Mouse (Mus musculus) lung, embryonic 15.5 days (tissue): ENCODE results near the gene Plppr3. TPM values are rescaled to one million over a fixed set of nuclear protein-coding genes. Genes with fewer than 3 reads are reported as not detected.

Experiments
- ATAC-seq: fragments of 200-750 bp; cut with Nextera tagmentation; 2 replicates; pipeline ENCODE4 v1.8.0; 2017; ENCODE audit warnings: moderate number of reproducible peaks, borderline replicate concordance; ENCODE audit not compliant: low FRiP score, low TSS enrichment; ENCODE audit errors: extremely low read depth
- H3K27ac ChIP-seq: fragments of 300-500 bp; sonication (generic); 2 replicates; pipeline ENCODE4 v1.5.1; 2015; ENCODE audit warnings: moderate library complexity, mild to moderate bottlenecking, inconsistent platforms
- H3K27me3 ChIP-seq: fragments of 300-500 bp; sonication (generic); 2 replicates; pipeline ENCODE4 v1.6.1; 2015; ENCODE audit warnings: inconsistent platforms
- H3K36me3 ChIP-seq: fragments of 300-500 bp; sonication (generic); 2 replicates; pipeline ENCODE4 v1.6.1; 2015; ENCODE audit warnings: inconsistent platforms
- H3K4me1 ChIP-seq: fragments of 300-500 bp; sonication (generic); 2 replicates; pipeline ENCODE4 v1.6.1; 2015; ENCODE audit warnings: inconsistent platforms
- H3K4me2 ChIP-seq: fragments of 300-500 bp; sonication (generic); 2 replicates; pipeline ENCODE4 v1.6.1; 2015; ENCODE audit warnings: inconsistent platforms, mild to moderate bottlenecking, moderate library complexity
- H3K4me3 ChIP-seq: fragments of 300-500 bp; sonication (generic); 2 replicates; pipeline ENCODE4 v1.5.1; 2015; ENCODE audit warnings: mild to moderate bottlenecking, inconsistent platforms
- H3K9ac ChIP-seq: fragments of 300-500 bp; sonication (generic); 2 replicates; pipeline ENCODE4 v1.6.1; 2015; ENCODE audit warnings: inconsistent platforms
- H3K9me3 ChIP-seq: fragments of 300-500 bp; sonication (generic); 2 replicates; pipeline ENCODE4 v1.6.1; 2016; ENCODE audit warnings: inconsistent platforms
- WGBS: fragments of 180-500 bp; shearing (Covaris S2); methylation state at CpG from one replicate; pipeline ENCODE4 v1.1.7; 2015; 5-methylcytosine and 5-hydroxymethylcytosine counted together
- polyA plus RNA-seq: library from polyadenylated mRNA; unstranded; fragments of >200 nt; fragmentation: Nextera tagmentation; extraction: Ambion mirVana; gene quantifications from 2 replicates; pipeline ENCODE4 v1.2.1, GENCODE M21; 2015

Gene Plppr3
- polyA plus RNA-seq, 1 experiment from 2014 or later: 32.4 TPM

DNA sequence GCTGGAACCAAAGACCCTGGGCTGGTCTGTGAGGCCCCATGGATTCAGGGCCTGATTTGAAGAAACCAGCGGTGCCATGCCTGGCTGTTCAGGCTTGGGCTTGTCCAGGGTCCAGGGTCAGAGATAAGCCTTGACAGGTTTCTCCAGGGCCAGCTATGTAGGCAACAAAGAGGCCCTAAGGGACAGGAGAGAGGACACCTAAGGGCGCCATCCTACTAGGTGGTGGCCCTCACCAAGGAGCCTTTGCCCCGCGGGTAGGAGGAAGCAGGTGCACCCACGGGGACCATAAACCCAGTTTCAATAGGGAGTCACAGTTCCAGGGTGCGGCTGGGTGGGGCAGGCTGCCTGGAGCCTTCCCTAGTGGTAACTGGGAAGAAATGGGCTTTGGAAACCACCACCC lies 51.4 kb downstream of the Plppr3 start:
- Histone ChIP-seq H3K27ac (peak overlapping the region; percentile 55; the same call in 1 of the 2 replicates), H3K4me3 (peak overlapping the region; percentile 12; the same call in 1 of the 2 replicates), H3K4me2 (peak overlapping the region; percentile 44), H3K4me1 (peaks cover 21% of the 10 kb centered on the region), H3K36me3 (peaks cover 9% of the 10 kb centered on the region; the same call in 1 of the 2 replicates), H3K9ac (no peak overlapping the region), H3K27me3 (no peaks in the 10 kb centered on the region), H3K9me3 (no peaks in the 10 kb centered on the region)
- 72% methylated on average over 6 of the region's 6 CpGs for WGBS
- no peak for ATAC-seq

DNA sequence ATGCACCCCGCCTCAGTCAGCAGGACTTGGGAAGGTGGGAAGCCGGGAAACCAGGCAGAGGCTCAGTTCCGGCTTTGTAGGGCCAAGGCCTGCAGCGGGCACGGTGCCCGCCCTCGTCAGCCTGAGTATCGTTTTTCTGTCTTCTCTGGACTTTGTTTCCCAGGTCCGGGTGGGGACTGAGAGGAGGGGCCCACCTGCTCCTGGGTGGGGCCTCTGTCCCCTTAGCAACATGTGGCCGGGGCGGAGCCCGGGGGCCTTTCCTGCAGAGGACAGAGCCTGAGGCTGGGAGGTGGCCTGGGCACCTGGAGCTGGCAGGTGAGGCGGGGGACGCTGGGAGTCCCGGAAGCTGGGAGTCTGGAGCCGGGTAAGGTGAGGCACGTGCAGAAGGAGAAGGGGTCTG lies 52.1 kb downstream of the Plppr3 start:
- H3K27ac ChIP-seq: peak overlapping the region; percentile 55; the same call in 1 of the 2 replicates
- 0 out of 2 replicates have a peak overlapping the region, but pooled peaks have one; percentile 4 for H3K9ac ChIP-seq
- no peaks in the 10 kb centered on the region for H3K9me3 ChIP-seq
- 28% methylated on average over 17 of the region's 17 CpGs for WGBS
- peak overlapping the region; percentile 44 for H3K4me2 ChIP-seq
- peak overlapping the region; percentile 12; the same call in 1 of the 2 replicates for H3K4me3 ChIP-seq
- peaks cover 9% of the 10 kb centered on the region; the same call in 1 of the 2 replicates for H3K36me3 ChIP-seq
- H3K4me1 ChIP-seq: peaks cover 21% of the 10 kb centered on the region
- peak; percentile 67 for ATAC-seq
- H3K27me3 ChIP-seq: no peaks in the 10 kb centered on the region

DNA sequence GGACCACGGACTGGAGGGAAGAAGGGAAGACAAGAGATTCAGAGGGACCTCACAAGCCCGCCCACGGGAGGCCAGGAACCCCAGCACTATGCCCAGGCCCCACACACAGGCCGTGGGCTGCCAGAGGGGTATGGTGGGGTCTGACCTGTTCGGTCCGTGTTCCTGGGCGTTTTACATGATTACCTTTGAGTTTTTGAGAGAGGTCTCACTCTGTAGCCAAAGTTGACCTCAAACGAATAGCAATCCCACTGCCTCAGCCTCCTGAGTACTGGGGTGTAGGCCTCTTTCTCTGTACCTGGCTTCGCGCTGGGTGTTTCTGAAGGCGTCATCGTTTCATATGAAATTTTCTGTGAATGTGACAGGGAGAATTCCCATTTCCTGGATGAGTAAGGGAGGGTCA lies 52.7 kb downstream of the Plppr3 start:
- Histone ChIP-seq H3K9me3 (no peaks in the 10 kb centered on the region), H3K4me3 (no peak overlapping the region), H3K4me2 (peak overlapping the region; percentile 44; the same call in 1 of the 2 replicates), H3K27ac (peak overlapping the region; percentile 55; the same call in 1 of the 2 replicates), H3K4me1 (peaks cover 21% of the 10 kb centered on the region), H3K36me3 (peaks cover 9% of the 10 kb centered on the region; the same call in 1 of the 2 replicates), H3K27me3 (no peaks in the 10 kb centered on the region), H3K9ac (no peak overlapping the region)
- no peak for ATAC-seq
- 80% methylated on average over 12 of the region's 12 CpGs for WGBS

DNA sequence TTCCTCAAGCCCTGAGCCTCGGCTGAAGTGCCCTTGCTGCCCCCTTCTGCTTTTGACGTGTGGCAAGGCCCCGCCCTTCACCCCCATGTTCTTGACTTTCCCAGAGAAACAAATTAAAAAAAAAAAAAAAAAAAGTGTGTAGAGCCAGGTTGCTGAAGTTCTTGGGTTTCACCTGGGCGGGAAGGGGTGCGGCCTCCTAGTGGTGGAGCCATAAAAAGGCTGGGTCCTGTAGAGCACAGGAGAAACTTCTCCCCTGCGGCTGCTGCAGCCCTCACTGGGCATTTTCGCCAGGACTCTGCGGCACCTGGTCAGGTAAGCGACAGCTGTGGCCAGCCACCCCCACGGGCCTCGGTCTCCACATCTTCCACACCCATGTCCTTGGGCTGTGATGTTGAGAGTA lies 53.7 kb downstream of the Plppr3 start, which contains the start of gene Misp:
Gene Misp (plus strand): TSS at position 208 of the 400 bp plus-strand sequence.
- 62% methylated on average over 11 of the region's 11 CpGs for WGBS
- no peak within 1 kb of the TSS for H3K9ac ChIP-seq
- no peak for ATAC-seq
- no peaks in the 10 kb centered on the region for H3K27me3 ChIP-seq
- no peak within 1 kb of the TSS for H3K4me2 ChIP-seq
- no peaks in the 10 kb centered on the region for H3K9me3 ChIP-seq
- H3K27ac ChIP-seq: peak within 1 kb of the TSS; percentile 61; the same call in 1 of the 2 replicates
- no peak within 1 kb of the TSS for H3K4me3 ChIP-seq
- H3K36me3 ChIP-seq: peaks cover 9% of the 10 kb centered on the region; the same call in 1 of the 2 replicates
- peaks cover 21% of the 10 kb centered on the region for H3K4me1 ChIP-seq

DNA sequence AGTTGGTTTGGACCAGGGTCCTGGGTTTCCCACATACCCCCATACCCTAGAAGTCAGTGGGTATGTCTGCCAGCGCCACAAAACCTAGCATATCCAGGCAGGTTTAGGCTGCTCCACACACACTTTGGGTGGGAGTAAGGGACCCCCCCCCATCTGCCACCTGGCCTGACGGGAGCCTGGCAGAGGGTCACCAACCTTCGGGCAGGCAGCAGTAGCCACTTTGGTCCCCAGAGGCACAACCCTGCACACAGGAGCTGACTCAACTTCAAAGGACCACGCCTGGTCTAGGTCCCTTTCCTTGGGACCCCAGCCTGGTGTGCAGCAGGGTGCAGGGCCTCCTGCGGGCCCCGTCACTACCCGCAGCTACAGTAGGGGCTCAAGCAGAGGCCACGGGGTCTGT lies 54.2 kb downstream of the Plppr3 start:
- H3K9me3 ChIP-seq: no peaks in the 10 kb centered on the region
- ATAC-seq: no peak
- H3K9ac ChIP-seq: no peak overlapping the region
- no peak overlapping the region for H3K4me3 ChIP-seq
- no peak overlapping the region for H3K4me2 ChIP-seq
- peak overlapping the region; percentile 61; the same call in 1 of the 2 replicates for H3K27ac ChIP-seq
- H3K36me3 ChIP-seq: peaks cover 12% of the 10 kb centered on the region
- peaks cover 21% of the 10 kb centered on the region for H3K4me1 ChIP-seq
- 87% methylated on average over 8 of the region's 8 CpGs for WGBS
- no peaks in the 10 kb centered on the region for H3K27me3 ChIP-seq

DNA sequence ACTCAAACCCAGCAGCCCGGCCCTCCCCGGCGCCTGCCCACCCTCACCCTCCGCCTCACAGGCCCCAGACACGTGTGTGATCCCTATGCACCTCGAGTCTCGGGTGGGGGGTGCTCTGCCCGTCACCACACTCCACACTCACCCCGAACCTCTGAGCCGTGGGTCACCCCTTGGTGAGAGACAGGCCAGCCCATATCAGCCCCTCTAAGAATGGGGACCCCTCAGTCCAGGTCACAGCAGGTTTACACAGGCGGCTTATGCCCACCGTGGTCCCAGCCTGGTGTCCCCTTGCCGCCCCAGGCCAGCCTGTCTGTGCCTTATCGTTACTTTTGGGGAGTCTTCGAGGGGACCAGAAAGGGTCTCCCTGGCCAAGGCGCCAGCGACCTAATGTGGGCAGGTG lies 54.8 kb downstream of the Plppr3 start:
- Histone ChIP-seq H3K9ac (no peak overlapping the region), H3K36me3 (peaks cover 15% of the 10 kb centered on the region), H3K27ac (no peak overlapping the region), H3K4me3 (no peak overlapping the region), H3K9me3 (no peaks in the 10 kb centered on the region), H3K4me2 (no peak overlapping the region), H3K4me1 (peaks cover 21% of the 10 kb centered on the region), H3K27me3 (no peaks in the 10 kb centered on the region)
- ATAC-seq: no peak
- 89% methylated on average over 17 of the region's 17 CpGs for WGBS

DNA sequence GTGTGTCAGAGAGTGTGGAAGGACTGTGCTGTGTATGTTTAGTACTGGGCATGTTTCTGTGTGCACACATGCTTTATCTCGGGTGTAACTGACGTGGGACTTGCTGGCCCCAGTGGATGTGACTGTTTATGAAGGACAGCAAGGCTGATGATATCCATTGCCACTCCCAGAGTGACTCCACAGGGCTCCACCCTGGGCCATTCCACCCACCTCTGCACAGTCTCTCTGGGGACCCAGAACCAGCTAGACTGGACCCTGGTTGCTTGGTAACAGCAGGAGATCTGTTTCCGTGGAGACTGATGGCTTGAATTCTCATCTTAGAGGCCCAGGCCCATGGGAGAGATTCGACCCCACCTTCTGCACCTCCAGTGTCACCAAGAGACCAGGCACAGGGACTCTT lies 56.2 kb downstream of the Plppr3 start:
- no peak overlapping the region for H3K9ac ChIP-seq
- ATAC-seq: no peak
- H3K4me2 ChIP-seq: no peak overlapping the region
- no peak overlapping the region for H3K27ac ChIP-seq
- H3K4me1 ChIP-seq: peaks cover 21% of the 10 kb centered on the region
- 60% methylated on average over 4 of the region's 4 CpGs for WGBS
- H3K4me3 ChIP-seq: no peak overlapping the region
- H3K27me3 ChIP-seq: no peaks in the 10 kb centered on the region
- peaks cover 15% of the 10 kb centered on the region for H3K36me3 ChIP-seq
- no peaks in the 10 kb centered on the region for H3K9me3 ChIP-seq

DNA sequence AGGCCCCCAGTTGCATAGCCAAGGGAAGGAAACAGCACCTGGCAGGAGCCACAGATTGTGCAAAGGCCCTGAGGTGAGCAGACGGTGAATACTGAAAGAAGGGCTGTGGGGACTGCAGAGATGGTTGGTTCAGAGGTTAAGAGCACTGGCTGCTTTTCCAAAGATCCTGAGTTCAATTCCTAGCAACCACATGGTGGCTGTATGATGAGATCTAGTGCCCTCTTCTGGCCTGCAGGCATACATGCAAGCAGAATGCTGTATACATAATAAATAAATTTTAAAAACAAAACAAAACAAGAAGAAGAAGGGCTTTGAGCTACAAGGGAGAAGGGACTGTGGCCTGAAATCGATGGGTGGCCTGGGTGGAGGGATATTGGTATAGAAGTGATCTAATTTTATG lies 57.3 kb downstream of the Plppr3 start:
- ATAC-seq: no peak

DNA sequence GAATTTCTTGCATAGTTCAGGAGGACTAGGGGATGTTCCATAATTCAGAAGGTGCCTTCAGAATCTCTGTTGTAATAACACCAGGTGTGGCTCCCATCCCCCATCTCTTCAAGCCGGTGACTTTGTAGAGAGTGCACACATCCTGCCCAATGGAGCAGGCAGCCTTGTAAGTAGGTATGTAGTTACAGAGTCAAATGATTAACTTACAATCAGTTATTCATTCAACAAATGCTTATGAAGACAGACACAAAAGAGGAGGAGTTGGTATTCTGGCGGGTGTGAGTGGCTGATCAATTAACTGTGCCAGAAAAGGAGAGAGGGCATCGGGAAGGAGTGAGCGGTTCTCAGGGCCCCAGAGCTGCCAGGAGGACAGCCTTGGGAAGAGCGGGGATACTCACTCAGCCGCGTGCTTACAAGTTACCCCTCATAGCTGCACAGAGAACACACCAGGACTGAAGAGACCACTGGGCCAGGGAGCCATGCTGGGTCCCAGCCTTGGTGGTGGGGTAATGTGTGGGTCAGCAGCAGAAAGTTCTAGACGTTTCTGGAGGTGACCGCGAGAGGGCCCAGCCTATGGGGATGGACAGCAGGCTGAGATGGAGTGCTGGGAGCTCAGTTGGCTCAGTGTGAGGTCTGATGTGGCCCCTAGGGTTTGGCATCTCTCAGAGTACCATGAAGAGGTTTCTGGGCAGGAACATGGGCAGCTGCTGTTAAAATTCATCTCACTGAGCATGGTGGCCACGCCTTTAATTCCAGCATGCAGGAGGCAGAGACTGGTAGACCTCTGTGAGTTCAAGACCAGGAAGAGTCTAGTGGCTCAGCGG lies 58.6 kb downstream of the Plppr3 start:
- Histone ChIP-seq H3K27ac (no peak overlapping the region), H3K9ac (no peak overlapping the region), H3K4me3 (no peak overlapping the region), H3K36me3 (peaks cover 20% of the 10 kb centered on the region), H3K27me3 (no peaks in the 10 kb centered on the region), H3K4me1 (0 out of 2 replicates have a peak, but pooled peaks cover 8% of the 10 kb centered on the region), H3K9me3 (no peaks in the 10 kb centered on the region), H3K4me2 (no peak overlapping the region)
- 81% methylated on average over 12 of the region's 12 CpGs for WGBS
- no peak for ATAC-seq

More for the DNA sequence above, 57.3 kb downstream of the Plppr3 start:
- H3K4me1 ChIP-seq: peaks cover 11% of the 10 kb centered on the region
- H3K27me3 ChIP-seq: no peaks in the 10 kb centered on the region
- H3K4me2 ChIP-seq: no peak overlapping the region
- 68% methylated on average over 2 of the region's 2 CpGs for WGBS
- H3K4me3 ChIP-seq: no peak overlapping the region
- peaks cover 15% of the 10 kb centered on the region for H3K36me3 ChIP-seq
- H3K9me3 ChIP-seq: no peaks in the 10 kb centered on the region
- H3K9ac ChIP-seq: no peak overlapping the region
- H3K27ac ChIP-seq: no peak overlapping the region

DNA sequence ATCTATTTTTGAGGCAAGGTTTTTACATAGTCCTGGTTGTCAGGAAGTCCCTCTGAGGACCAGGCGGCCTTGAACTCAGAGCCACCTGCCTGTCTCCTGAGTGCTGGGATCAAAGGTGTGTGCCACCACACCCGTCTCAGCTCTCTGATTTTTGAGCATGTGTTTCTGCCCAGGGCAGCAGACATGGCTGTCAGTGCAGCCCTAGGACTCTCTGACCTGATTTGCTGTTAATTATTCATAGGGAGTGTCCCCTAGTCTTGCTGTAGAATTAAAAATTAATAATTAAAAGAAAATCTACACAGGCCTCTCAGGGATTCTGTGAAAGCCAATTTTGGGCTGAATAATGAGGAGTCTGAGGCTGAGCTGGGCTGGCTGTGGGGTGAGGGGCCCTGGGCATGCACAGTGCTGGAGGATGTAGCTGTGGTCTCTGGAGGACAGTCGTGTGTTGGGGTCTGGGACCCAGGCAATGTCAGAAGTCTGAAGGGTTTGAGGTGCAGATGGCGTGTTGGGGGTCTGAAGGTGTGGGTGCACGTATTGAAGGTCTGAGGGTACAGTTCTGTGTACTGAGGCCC lies 60.1 kb downstream of the Plppr3 start:
- H3K9me3 ChIP-seq: no peaks in the 10 kb centered on the region
- WGBS: 79% methylated on average over 5 of the region's 5 CpGs
- no peak overlapping the region for H3K9ac ChIP-seq
- no peak for ATAC-seq
- no peaks in the 10 kb centered on the region for H3K27me3 ChIP-seq
- no peak overlapping the region for H3K4me3 ChIP-seq
- no peak overlapping the region for H3K27ac ChIP-seq
- 0 out of 2 replicates have a peak, but pooled peaks cover 3% of the 10 kb centered on the region for H3K4me1 ChIP-seq
- peaks cover 24% of the 10 kb centered on the region for H3K36me3 ChIP-seq
- H3K4me2 ChIP-seq: no peak overlapping the region

DNA sequence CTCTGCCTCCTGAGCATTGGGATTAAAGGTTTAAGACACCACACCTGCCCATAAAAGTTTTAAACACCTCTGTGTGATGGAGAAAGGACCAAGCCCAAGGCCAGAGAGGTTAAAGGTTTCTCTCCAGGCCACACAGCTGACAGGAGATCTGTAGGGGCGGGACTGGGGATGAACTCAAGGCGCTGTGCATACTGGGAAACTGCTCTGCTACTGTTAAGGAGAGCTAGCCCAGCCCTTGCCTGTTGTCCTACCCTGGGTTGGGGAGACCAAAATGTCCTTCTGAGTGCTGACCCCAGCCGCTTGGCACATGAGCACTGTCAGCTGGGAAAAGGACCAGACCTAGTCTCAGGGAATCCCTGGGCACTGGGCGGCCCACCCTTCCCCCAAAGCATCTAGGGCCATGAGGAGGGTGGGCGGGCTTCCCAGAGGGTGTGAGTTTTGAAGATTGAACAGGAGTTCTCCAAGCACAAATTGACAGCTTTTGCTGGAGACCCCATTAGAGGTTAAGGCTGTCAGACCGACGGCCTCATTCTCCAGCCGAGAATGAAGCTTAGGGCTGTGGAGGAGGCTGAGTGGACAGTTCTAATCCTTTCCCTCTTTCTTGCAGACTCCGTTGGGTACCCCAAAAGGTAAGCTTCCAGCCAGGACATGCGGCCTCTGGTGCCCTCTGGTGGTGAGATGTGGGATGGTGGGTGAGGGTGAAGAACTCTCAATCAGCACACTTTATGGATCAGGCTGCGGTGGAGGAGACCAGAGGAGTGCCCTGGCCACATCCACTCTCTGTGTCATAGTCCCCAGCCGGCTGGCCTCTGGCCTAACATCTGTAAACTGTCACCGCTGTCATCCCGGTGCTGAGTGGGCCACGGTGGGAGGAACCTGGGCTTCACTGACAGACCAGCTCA lies 62.4 kb downstream of the Plppr3 start:
- no peak overlapping the region for H3K27ac ChIP-seq
- H3K36me3 ChIP-seq: peaks cover 21% of the 10 kb centered on the region
- no peak overlapping the region for H3K4me3 ChIP-seq
- no peak overlapping the region for H3K4me2 ChIP-seq
- ATAC-seq: peak; percentile 36; the same call in 1 of the 2 replicates
- 30% methylated on average over 15 of the region's 15 CpGs for WGBS
- H3K27me3 ChIP-seq: no peaks in the 10 kb centered on the region
- no peaks in the 10 kb centered on the region for H3K9me3 ChIP-seq
- H3K9ac ChIP-seq: no peak overlapping the region
- H3K4me1 ChIP-seq: 0 out of 2 replicates have a peak, but pooled peaks cover 4% of the 10 kb centered on the region
